Mouse (Mus musculus): ENCODE measurements around the gene Scn8a. TPM values are rescaled to one million over a fixed set of nuclear protein-coding genes. Genes with fewer than 3 reads are reported as not detected.

Gene Scn8a
- polyA plus RNA-seq, 1 experiment from 2014 or later: 6.8 TPM

DNA sequence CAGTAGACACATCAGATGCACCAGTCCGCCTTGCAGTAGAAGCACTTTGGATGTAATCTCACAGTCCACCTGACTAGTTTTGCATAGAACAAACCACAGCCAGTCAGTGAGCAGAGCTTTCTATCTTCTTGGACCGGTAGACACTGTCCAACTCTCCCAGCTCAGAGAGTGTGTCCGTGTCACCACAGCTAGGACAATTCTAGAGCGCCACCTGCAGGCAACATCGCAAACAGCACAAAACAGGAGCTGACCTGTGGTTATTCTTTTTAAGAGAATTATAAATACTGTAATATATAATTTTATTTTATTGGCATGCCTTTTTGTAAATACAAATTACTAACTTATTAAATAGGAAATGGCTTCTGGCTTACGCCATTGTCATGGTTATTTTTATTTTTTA, 173.0 kb downstream of the Scn8a start:
- peaks cover 38% of the 10 kb centered on the region for H3K27me3 ChIP-seq (replicated peaks; ENCODE audit: control insufficient read depth, insufficient read depth, low read length)
- H3K9ac ChIP-seq (ENCODE audit: low read length): no peak overlapping the region
- H3K4me3 ChIP-seq (ENCODE audit: low read depth, low read length): no peak overlapping the region
- H3K36me3 ChIP-seq (ENCODE audit: control insufficient read depth, insufficient read depth, low read length): peaks cover 11% of the 10 kb centered on the region
- no peak overlapping the region for H3K27ac ChIP-seq (ENCODE audit: low read depth, low read length)
- DNase-seq (ENCODE audit: low spot score) (peak; percentile 70), ATAC-seq (no peak)
- WGBS: 28% methylated on average over 6 of the region's 6 CpGs
- no peaks in the 10 kb centered on the region for H3K9me3 ChIP-seq (replicated peaks; ENCODE audit: control insufficient read depth, low read length)
- H3K4me2 ChIP-seq (ENCODE audit: low read length): no peak overlapping the region
- peaks cover 8% of the 10 kb centered on the region for H3K4me1 ChIP-seq (ENCODE audit: control insufficient read depth, insufficient read depth, low read length)

DNA sequence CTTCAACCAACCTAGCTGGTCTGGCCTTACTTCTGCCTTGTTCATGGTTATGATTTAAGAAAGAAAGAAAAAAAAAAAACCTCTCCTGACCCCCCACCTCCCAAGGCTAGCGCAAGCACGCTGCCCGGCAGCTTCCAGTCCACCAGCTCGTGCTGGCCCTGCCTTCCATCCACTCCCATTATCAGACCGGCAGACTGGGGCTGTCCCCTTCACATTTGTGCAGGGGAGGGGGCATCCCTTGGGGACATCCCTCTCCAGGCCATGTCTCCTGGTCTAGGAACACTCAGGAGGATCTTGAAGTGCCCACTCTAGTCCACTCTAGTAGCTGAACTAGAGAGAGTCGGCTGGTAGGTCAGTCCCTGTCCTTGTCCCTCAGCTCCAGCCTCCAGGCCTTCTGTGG, 174.9 kb downstream of the Scn8a start:
- Histone ChIP-seq H3K4me1 (ENCODE audit: control insufficient read depth, insufficient read depth, low read length) (peaks cover 8% of the 10 kb centered on the region), H3K4me3 (ENCODE audit: low read depth, low read length) (no peak overlapping the region), H3K36me3 (ENCODE audit: control insufficient read depth, insufficient read depth, low read length) (peaks cover 8% of the 10 kb centered on the region), H3K9me3 (replicated peaks; ENCODE audit: control insufficient read depth, low read length) (no peaks in the 10 kb centered on the region), H3K27me3 (replicated peaks; ENCODE audit: control insufficient read depth, insufficient read depth, low read length) (peaks cover 53% of the 10 kb centered on the region), H3K9ac (ENCODE audit: low read length) (no peak overlapping the region), H3K4me2 (ENCODE audit: low read length) (no peak overlapping the region), H3K27ac (ENCODE audit: low read depth, low read length) (no peak overlapping the region)
- DNase-seq (ENCODE audit: low spot score) (no peak), ATAC-seq (no peak)
- WGBS: 62% methylated on average over 6 of the region's 6 CpGs

DNA sequence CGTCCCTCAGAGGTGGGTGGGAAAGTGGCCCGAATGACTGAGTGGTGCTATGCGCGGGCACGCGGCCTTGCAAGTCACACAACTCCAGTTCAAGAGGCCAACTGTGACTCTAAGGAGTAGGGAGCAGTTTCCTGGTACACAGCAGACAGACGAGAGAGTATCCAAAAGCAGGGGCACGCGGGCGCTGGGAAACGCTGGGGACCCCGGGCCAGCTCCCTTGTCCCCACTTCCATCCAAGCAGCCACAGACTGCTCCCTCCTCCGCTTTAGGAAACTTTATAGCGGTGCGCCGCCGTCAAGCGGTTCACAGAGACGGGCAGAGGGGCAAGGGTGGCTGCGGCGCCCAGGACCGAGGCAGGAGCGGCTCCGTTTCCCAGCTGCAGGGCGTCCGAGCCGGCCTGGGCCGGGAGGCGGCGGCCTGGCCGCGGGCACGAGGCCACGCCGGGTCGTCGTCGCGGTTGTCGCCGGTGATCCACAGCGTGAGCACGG, 176.4 kb downstream of the Scn8a start:
- Histone ChIP-seq H3K4me2 (ENCODE audit: low read length) (peak overlapping the region; percentile 98), H3K36me3 (ENCODE audit: control insufficient read depth, insufficient read depth, low read length) (no peaks in the 10 kb centered on the region), H3K4me1 (ENCODE audit: control insufficient read depth, insufficient read depth, low read length) (peaks cover 8% of the 10 kb centered on the region), H3K4me3 (ENCODE audit: low read depth, low read length) (peak overlapping the region; percentile 45), H3K27ac (ENCODE audit: low read depth, low read length) (no peak overlapping the region), H3K9ac (ENCODE audit: low read length) (peak overlapping the region; percentile 60), H3K9me3 (replicated peaks; ENCODE audit: control insufficient read depth, low read length) (no peaks in the 10 kb centered on the region), H3K27me3 (replicated peaks; ENCODE audit: control insufficient read depth, insufficient read depth, low read length) (peaks cover 54% of the 10 kb centered on the region)
- 2% methylated on average over 43 of the region's 43 CpGs for WGBS
- DNase-seq (ENCODE audit: low spot score) (no peak), ATAC-seq (peak; percentile 28)

DNA sequence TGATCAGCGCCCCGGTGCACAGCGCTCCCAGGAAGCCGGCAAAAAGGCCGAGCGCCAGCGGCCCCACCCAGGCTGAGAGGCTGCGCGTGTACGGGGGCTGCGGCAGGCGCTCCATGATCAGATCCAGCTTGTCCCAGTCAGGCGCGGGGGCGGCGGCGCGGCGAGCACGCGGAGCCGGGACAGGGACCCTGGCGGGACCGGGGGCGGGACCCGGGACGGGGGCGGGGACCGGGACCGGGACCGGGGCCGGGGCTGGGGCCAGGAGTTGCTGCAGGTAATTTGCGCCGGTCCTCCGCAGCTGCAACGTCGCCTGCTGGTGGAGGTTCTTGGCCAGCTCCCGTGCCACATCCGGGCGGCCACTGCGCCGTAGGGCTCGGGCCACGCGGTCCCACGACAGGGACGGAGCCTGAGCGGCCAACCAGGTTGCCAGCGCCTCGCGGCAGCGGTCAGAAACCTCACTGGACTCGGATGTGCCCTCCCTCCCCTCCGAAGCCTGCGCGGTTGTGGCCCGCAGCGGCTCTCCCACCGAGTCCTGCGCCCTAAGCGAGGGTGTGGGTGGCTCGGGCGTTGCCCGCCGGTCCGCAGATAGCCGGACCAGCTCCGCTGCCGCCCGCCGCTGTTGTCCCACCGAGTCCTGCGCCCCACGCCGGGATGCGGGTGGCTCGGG, 177.0 kb downstream of the Scn8a start:
- H3K27me3 ChIP-seq (replicated peaks; ENCODE audit: control insufficient read depth, insufficient read depth, low read length): peaks cover 55% of the 10 kb centered on the region
- H3K4me1 ChIP-seq (ENCODE audit: control insufficient read depth, insufficient read depth, low read length): peaks cover 8% of the 10 kb centered on the region
- DNase-seq (ENCODE audit: low spot score): no peak
- H3K27ac ChIP-seq (ENCODE audit: low read depth, low read length): no peak overlapping the region
- WGBS: 1% methylated on average over 47 of the region's 77 CpGs
- H3K4me2 ChIP-seq (ENCODE audit: low read length): peak overlapping the region; percentile 98
- no peaks in the 10 kb centered on the region for H3K9me3 ChIP-seq (replicated peaks; ENCODE audit: control insufficient read depth, low read length)
- ATAC-seq: peak; percentile 60
- peak overlapping the region; percentile 60 for H3K9ac ChIP-seq (ENCODE audit: low read length)
- H3K36me3 ChIP-seq (ENCODE audit: control insufficient read depth, insufficient read depth, low read length): no peaks in the 10 kb centered on the region
- H3K4me3 ChIP-seq (ENCODE audit: low read depth, low read length): peak overlapping the region; percentile 45

DNA sequence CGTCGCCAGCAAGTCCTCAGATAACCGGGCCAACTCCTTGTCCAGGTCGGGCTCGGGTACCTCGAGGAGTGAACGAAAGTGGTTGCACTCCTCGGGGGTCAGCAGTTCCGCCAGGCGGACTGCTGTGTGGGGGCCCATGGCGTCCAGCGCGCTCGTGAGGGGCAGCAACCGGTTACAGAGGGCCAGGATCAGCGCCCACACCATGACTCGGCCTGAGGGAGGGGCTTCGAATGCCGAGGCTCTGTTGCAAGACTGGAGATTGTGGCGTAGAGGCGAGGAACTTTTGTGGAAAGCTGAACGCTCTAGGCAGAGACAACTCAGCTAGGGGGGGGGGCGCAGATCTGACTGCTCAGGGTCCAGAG, 177.5 kb downstream of the Scn8a start, which contains the start of gene Gm47841:
Gene Gm47841, minus strand, starts transcription at position 204 of the 362 bp plus-strand sequence.
- ATAC-seq (no peak), DNase-seq (ENCODE audit: low spot score) (no peak)
- Histone ChIP-seq H3K4me1 (ENCODE audit: control insufficient read depth, insufficient read depth, low read length) (peaks cover 8% of the 10 kb centered on the region), H3K36me3 (ENCODE audit: control insufficient read depth, insufficient read depth, low read length) (no peaks in the 10 kb centered on the region), H3K4me3 (ENCODE audit: low read depth, low read length) (peak within 1 kb of the TSS; percentile 45), H3K27me3 (replicated peaks; ENCODE audit: control insufficient read depth, insufficient read depth, low read length) (peaks cover 60% of the 10 kb centered on the region), H3K9me3 (replicated peaks; ENCODE audit: control insufficient read depth, low read length) (no peaks in the 10 kb centered on the region), H3K4me2 (ENCODE audit: low read length) (peak within 1 kb of the TSS; percentile 98), H3K9ac (ENCODE audit: low read length) (peak within 1 kb of the TSS; percentile 60), H3K27ac (ENCODE audit: low read depth, low read length) (no peak within 1 kb of the TSS)
- WGBS: under 1% methylated on average over 22 of the region's 23 CpGs

DNA sequence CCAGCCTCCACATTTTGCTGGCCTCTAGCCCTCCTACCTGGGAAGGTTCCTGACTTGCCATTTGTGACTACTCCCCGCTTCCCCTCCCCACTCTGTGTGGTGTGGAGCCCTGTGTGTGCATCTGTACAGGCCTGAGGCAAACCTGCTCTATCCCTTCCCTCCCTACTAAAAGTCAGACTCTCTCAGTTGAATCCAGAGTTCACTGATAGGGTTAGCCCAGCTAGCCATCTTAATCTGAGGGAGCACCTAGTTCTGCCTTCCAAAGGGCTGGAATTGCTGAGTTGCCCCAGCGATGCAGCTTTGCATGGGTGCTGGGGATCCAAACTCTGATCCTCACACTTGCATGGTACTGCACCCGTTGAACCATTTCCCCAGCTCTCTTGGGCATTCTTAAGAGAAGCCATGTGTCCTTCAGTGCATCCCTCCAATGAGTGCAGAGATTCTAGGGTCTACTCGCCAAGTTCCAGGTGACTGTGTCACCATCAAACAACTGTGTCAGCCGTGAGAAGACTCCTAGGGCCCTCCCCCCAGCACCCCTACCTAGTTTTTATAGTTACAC, 178.8 kb downstream of the Scn8a start:
- WGBS: 52% methylated on average over 5 of the region's 5 CpGs
- no peaks in the 10 kb centered on the region for H3K36me3 ChIP-seq (ENCODE audit: control insufficient read depth, insufficient read depth, low read length)
- no peaks in the 10 kb centered on the region for H3K9me3 ChIP-seq (replicated peaks; ENCODE audit: control insufficient read depth, low read length)
- H3K27ac ChIP-seq (ENCODE audit: low read depth, low read length): no peak overlapping the region
- peaks cover 72% of the 10 kb centered on the region for H3K27me3 ChIP-seq (replicated peaks; ENCODE audit: control insufficient read depth, insufficient read depth, low read length)
- DNase-seq (ENCODE audit: low spot score) (no peak), ATAC-seq (no peak)
- H3K4me2 ChIP-seq (ENCODE audit: low read length): no peak overlapping the region
- H3K4me3 ChIP-seq (ENCODE audit: low read depth, low read length): no peak overlapping the region
- peaks cover 8% of the 10 kb centered on the region for H3K4me1 ChIP-seq (ENCODE audit: control insufficient read depth, insufficient read depth, low read length)
- no peak overlapping the region for H3K9ac ChIP-seq (ENCODE audit: low read length)

DNA sequence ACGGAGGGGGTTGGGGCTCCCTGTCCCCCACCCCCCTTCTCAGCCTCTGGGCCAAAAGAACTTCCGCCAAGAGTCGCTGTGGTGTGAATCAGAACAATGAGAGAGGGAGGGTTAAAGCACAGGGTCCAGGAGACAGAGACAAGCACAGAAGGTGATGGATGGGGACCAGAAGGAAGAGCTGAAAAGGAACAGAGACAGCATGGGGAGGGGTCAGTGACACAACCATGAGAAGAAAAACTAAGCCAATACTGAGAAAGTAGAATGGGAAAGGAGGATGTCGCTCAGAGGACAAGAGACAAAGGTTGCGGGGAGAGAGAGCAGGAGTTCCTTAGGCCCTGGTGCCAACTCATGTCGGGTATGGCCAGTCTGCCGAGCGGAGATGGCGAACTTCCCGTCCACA, 182.2 kb downstream of the Scn8a start:
- no peak for ATAC-seq
- WGBS: 53% methylated on average over 10 of the region's 10 CpGs
- Histone ChIP-seq H3K4me2 (ENCODE audit: low read length) (no peak overlapping the region), H3K36me3 (ENCODE audit: control insufficient read depth, insufficient read depth, low read length) (no peaks in the 10 kb centered on the region), H3K9ac (ENCODE audit: low read length) (no peak overlapping the region), H3K27me3 (replicated peaks; ENCODE audit: control insufficient read depth, insufficient read depth, low read length) (peaks cover 61% of the 10 kb centered on the region), H3K9me3 (replicated peaks; ENCODE audit: control insufficient read depth, low read length) (no peaks in the 10 kb centered on the region), H3K4me1 (ENCODE audit: control insufficient read depth, insufficient read depth, low read length) (peaks cover 4% of the 10 kb centered on the region), H3K27ac (ENCODE audit: low read depth, low read length) (no peak overlapping the region), H3K4me3 (ENCODE audit: low read depth, low read length) (no peak overlapping the region)
- no peak for DNase-seq (ENCODE audit: low spot score)

DNA sequence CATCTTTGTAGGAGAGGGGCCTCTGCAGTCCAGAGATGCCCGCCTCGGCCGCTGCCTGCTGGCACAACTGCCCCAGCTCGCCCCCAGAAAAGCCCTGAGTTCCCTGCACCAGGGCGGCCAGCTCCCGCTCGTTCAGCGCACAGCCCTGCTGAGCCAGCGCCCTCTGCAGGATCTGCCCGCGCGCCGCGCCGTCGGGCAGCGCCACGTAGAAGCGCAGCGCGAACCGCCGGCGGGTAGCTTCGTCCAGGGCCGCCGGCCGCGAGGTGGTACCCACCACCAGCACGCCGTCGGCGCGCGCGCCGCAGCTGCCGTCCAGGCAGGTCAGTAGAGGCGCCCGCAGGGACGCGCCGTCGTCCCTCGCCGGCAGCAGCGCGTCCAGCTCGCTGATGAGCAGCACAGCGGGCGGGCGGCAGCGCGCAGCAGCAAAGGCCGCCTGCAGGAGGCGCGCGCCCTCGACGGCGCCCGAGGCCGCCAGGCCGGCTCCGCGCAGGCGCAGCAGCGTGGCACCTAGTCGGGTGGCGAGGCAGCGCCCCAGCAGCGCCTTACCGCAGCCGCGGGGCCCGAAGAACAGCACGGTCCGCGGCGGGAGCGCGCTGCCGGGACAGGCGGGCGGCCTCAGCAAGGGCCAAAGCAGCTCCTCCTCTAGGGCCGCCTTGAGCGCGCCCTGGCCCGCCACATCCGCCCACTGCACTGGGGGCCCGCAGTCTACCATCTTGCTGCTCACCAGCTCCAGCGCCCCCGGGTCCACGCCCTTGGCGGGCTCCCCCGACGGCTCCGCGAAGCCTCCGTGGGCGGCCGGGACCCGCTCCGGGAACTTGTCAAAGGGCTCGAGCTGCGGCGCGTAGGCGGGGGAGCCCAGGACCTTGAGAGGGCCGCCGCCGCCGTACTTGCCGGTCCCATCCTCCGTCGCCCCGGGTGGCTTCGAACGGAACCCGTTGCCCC, 183.2 kb downstream of the Scn8a start:
- H3K4me3 ChIP-seq (ENCODE audit: low read depth, low read length): peak overlapping the region; percentile 28
- H3K36me3 ChIP-seq (ENCODE audit: control insufficient read depth, insufficient read depth, low read length): no peaks in the 10 kb centered on the region
- no peaks in the 10 kb centered on the region for H3K4me1 ChIP-seq (ENCODE audit: control insufficient read depth, insufficient read depth, low read length)
- ATAC-seq (peak; percentile 41), DNase-seq (ENCODE audit: low spot score) (peak; percentile 55)
- WGBS: 14% methylated on average over 108 of the region's 120 CpGs
- peak overlapping the region; percentile 54 for H3K4me2 ChIP-seq (ENCODE audit: low read length)
- no peak overlapping the region for H3K27ac ChIP-seq (ENCODE audit: low read depth, low read length)
- H3K9me3 ChIP-seq (replicated peaks; ENCODE audit: control insufficient read depth, low read length): no peaks in the 10 kb centered on the region
- H3K27me3 ChIP-seq (replicated peaks; ENCODE audit: control insufficient read depth, insufficient read depth, low read length): peaks cover 52% of the 10 kb centered on the region
- peak overlapping the region; percentile 21; the same call in 1 of the 2 replicates for H3K9ac ChIP-seq (ENCODE audit: low read length)
